Mouse (Mus musculus) heart, embryonic 12.5 days (tissue): ENCODE data around the gene A26c2. TPM values are rescaled to one million over a fixed set of nuclear protein-coding genes. Genes with fewer than 3 reads are reported as not detected.

ENCODE experiments used
- ATAC-seq: fragments of 200-750 bp; cut with Nextera tagmentation; 2 replicates; pipeline ENCODE4 v1.8.0; 2017; ENCODE audit warnings: moderate TSS enrichment, moderate library complexity; ENCODE audit not compliant: insufficient number of reproducible peaks, low FRiP score
- H3K27ac ChIP-seq: fragments of 300-500 bp; sonication (generic); 2 replicates; pipeline ENCODE4 v1.5.1; 2016; ENCODE audit warnings: mild to moderate bottlenecking, moderate library complexity; ENCODE audit not compliant: poor library complexity, severe bottlenecking
- H3K27me3 ChIP-seq: fragments of 300-500 bp; sonication (generic); replicated peaks from 2 replicates; pipeline ENCODE4 v1.6.1; 2016; ENCODE audit warnings: mild to moderate bottlenecking, moderate library complexity
- H3K36me3 ChIP-seq: fragments of 300-500 bp; sonication (generic); 2 replicates; pipeline ENCODE4 v1.6.1; 2016; ENCODE audit warnings: mild to moderate bottlenecking, moderate library complexity
- H3K4me1 ChIP-seq: fragments of 300-500 bp; sonication (generic); replicated peaks from 2 replicates; pipeline ENCODE4 v1.6.1; 2016; ENCODE audit warnings: mild to moderate bottlenecking
- H3K4me2 ChIP-seq: fragments of 300-500 bp; sonication (generic); 2 replicates; pipeline ENCODE4 v1.6.1; 2016; ENCODE audit warnings: mild to moderate bottlenecking, moderate library complexity
- H3K4me3 ChIP-seq: fragments of 300-500 bp; sonication (generic); 2 replicates; pipeline ENCODE4 v1.5.1; 2016; ENCODE audit warnings: mild to moderate bottlenecking
- H3K9ac ChIP-seq: fragments of 300-500 bp; sonication (generic); 2 replicates; pipeline ENCODE4 v1.6.1; 2016; ENCODE audit warnings: mild to moderate bottlenecking, moderate library complexity
- H3K9me3 ChIP-seq: fragments of 300-500 bp; sonication (generic); replicated peaks from 2 replicates; pipeline ENCODE4 v1.6.1; 2016; ENCODE audit warnings: mild to moderate bottlenecking, moderate library complexity
- WGBS: fragments of 180-500 bp; shearing (Covaris S2); methylation state at CpG from one replicate; pipeline ENCODE4 v1.1.7; 2016; 5-methylcytosine and 5-hydroxymethylcytosine counted together
- polyA plus RNA-seq: library from polyadenylated mRNA; unstranded; fragments of >200 nt; fragmentation: Nextera tagmentation; extraction: Ambion mirVana; gene quantifications from 2 replicates; pipeline ENCODE4 v1.2.1, GENCODE M21; 2016

A26c2 gene
- polyA plus RNA-seq = not detected in 2 replicates

GRCm38 (mm10) chr7:62823573-62823972 lies at the start of gene A26c2:
TSS of gene A26c2 (minus strand) at chr7:62823673.
- Histone ChIP-seq H3K4me1 (no peaks in the 10 kb centered on the region), H3K4me3 (no peak within 1 kb of the TSS), H3K27ac (no peak within 1 kb of the TSS), H3K4me2 (no peak within 1 kb of the TSS), H3K27me3 (no peaks in the 10 kb centered on the region), H3K9me3 (peaks cover 17% of the 10 kb centered on the region), H3K36me3 (no peaks in the 10 kb centered on the region), H3K9ac (no peak within 1 kb of the TSS)
- no peak for ATAC-seq
- 71% methylated on average over 7 of the region's 7 CpGs for WGBS

GRCm38 (mm10) chr7:62851471-62851870 lies 28.0 kb upstream of the A26c2 start:
- ATAC-seq = no peak
- Histone ChIP-seq H3K36me3 (no peaks in the 10 kb centered on the region), H3K4me3 (no peak overlapping the region), H3K27ac (no peak overlapping the region), H3K27me3 (no peaks in the 10 kb centered on the region), H3K9me3 (peaks cover 16% of the 10 kb centered on the region), H3K4me1 (no peaks in the 10 kb centered on the region), H3K4me2 (no peak overlapping the region), H3K9ac (no peak overlapping the region)
